Mouse (Mus musculus) bone marrow macrophage, adult 2 months (primary cell): Measurements from ENCODE around the gene A4galt.

Experiments
- CTCF ChIP-seq: IDR thresholded peaks from 2 replicates; pipeline ENCODE4 v1.5.1; 2012; ENCODE audit warnings: low read depth, mild to moderate bottlenecking, low read length, moderate library complexity
- POLR2A ChIP-seq: IDR thresholded peaks from 2 replicates; pipeline ENCODE4 v1.6.1; 2012; ENCODE audit warnings: mild to moderate bottlenecking, low read depth, low read length, borderline replicate concordance

DNA sequence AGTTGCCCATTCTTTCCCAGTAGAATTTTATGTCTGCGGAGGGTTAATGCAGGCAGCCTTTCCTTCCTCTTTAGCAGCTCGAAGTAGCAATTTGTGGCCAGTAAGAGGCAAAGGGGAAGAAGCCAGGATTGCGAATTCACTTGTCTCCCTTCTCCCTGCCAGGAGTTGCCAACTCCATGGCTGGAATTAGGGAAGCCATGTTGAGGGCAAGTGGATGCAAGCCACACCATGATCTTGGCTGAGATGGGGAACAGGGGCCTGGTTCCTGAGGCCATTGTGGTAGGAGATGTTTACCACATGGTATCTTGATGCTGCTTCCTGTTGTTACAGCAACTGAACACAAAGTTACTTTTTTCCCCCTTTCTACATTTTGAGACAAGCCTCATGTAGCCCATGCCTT, 43.4 kb upstream of the A4galt start:
- TF ChIP-seq CTCF (no peak), POLR2A (no peak)
